Mouse (Mus musculus): ENCODE measurements around the gene Spata2. TPM values are rescaled to one million over a fixed set of nuclear protein-coding genes. Genes with fewer than 3 reads are reported as not detected.

Gene Spata2
- polyA plus RNA-seq, 1 experiment = 60.6 TPM

DNA sequence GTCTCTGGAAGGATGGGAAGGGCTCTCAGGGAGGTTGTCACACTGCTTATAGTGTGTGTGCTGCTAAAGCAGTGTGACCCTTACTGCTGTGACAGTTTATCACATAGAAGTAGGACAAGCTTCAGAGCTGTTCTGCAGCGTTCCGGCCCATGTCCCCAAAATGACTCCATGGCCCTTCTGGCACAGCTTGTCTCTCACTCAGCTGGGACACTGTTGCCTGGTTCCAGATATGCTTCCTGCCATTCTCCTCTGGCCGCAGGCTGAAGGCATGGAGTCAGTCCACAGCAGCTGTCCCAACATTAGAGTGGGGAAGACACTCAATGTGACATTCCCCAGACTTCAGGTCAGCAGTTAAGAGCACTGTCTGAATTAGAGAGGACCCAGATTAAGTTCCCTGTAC lies 34.1 kb downstream of the Spata2 start:
- H3K27ac ChIP-seq (ENCODE audit: control insufficient read depth, insufficient read depth, low read length) = no peak overlapping the region
- H3K4me3 ChIP-seq (ENCODE audit: control insufficient read depth, insufficient read depth, low read length) = no peak overlapping the region
- DNase-seq = no peak
- 97% methylated on average over 3 of the region's 3 CpGs for WGBS
- no peak for TF ChIP-seq CTCF (IDR thresholded peaks at IDR 0.05; ENCODE audit: borderline replicate concordance, control insufficient read depth, extremely low read depth, insufficient read depth, low read length, poor library complexity)
- no peak for TF ChIP-seq POLR2A (IDR thresholded peaks at IDR 0.05; ENCODE audit: control insufficient read depth, extremely low read depth, insufficient read depth, low read length, poor library complexity)
- no peaks in the 10 kb centered on the region for H3K4me1 ChIP-seq (replicated peaks; ENCODE audit: control insufficient read depth, insufficient read depth, low read length)
- H3K36me3 ChIP-seq (ENCODE audit: control insufficient read depth, insufficient read depth, low read length) = peaks cover 4% of the 10 kb centered on the region
- no peaks in the 10 kb centered on the region for H3K27me3 ChIP-seq (ENCODE audit: control insufficient read depth, insufficient read depth, low read length)

GRCm38 (mm10) chr2:167457213-167457612 lies 35.5 kb downstream of the Spata2 start:
- no peak overlapping the region for H3K27ac ChIP-seq (ENCODE audit: control insufficient read depth, insufficient read depth, low read length)
- DNase-seq = no peak
- WGBS = 77% methylated on average over 9 of the region's 9 CpGs
- no peak for TF ChIP-seq POLR2A (IDR thresholded peaks at IDR 0.05; ENCODE audit: control insufficient read depth, extremely low read depth, insufficient read depth, low read length, poor library complexity)
- TF ChIP-seq CTCF (IDR thresholded peaks at IDR 0.05; ENCODE audit: borderline replicate concordance, control insufficient read depth, extremely low read depth, insufficient read depth, low read length, poor library complexity) = no peak
- no peaks in the 10 kb centered on the region for H3K27me3 ChIP-seq (ENCODE audit: control insufficient read depth, insufficient read depth, low read length)
- H3K4me3 ChIP-seq (ENCODE audit: control insufficient read depth, insufficient read depth, low read length) = no peak overlapping the region
- H3K36me3 ChIP-seq (ENCODE audit: control insufficient read depth, insufficient read depth, low read length) = peaks cover 8% of the 10 kb centered on the region
- no peaks in the 10 kb centered on the region for H3K4me1 ChIP-seq (replicated peaks; ENCODE audit: control insufficient read depth, insufficient read depth, low read length)

- 80% methylated on average over 5 of the region's 5 CpGs for WGBS
- peaks cover 11% of the 10 kb centered on the region for H3K36me3 ChIP-seq (ENCODE audit: control insufficient read depth, insufficient read depth, low read length)
- no peak overlapping the region for H3K27ac ChIP-seq (ENCODE audit: control insufficient read depth, insufficient read depth, low read length)
Observed at GRCm38 (mm10) chr2:167456361-167457020, 36.2 kb downstream of the Spata2 start.

GRCm38 (mm10) chr2:167453814-167454213 lies 38.9 kb downstream of the Spata2 start:
- peaks cover 15% of the 10 kb centered on the region for H3K36me3 ChIP-seq (ENCODE audit: control insufficient read depth, insufficient read depth, low read length)
- no peak overlapping the region for H3K4me3 ChIP-seq (ENCODE audit: control insufficient read depth, insufficient read depth, low read length)
- TF ChIP-seq CTCF (IDR thresholded peaks at IDR 0.05; ENCODE audit: borderline replicate concordance, control insufficient read depth, extremely low read depth, insufficient read depth, low read length, poor library complexity) (no peak), POLR2A (IDR thresholded peaks at IDR 0.05; ENCODE audit: control insufficient read depth, extremely low read depth, insufficient read depth, low read length, poor library complexity) (no peak)
- H3K4me1 ChIP-seq (replicated peaks; ENCODE audit: control insufficient read depth, insufficient read depth, low read length) = no peaks in the 10 kb centered on the region
- 95% methylated on average over 3 of the region's 3 CpGs for WGBS
- H3K27ac ChIP-seq (ENCODE audit: control insufficient read depth, insufficient read depth, low read length) = no peak overlapping the region
- no peak for DNase-seq
- no peaks in the 10 kb centered on the region for H3K27me3 ChIP-seq (ENCODE audit: control insufficient read depth, insufficient read depth, low read length)

More at GRCm38 (mm10) chr2:167456361-167457020, 36.2 kb downstream of the Spata2 start:
- TF ChIP-seq CTCF (IDR thresholded peaks at IDR 0.05; ENCODE audit: borderline replicate concordance, control insufficient read depth, extremely low read depth, insufficient read depth, low read length, poor library complexity) (no peak), POLR2A (IDR thresholded peaks at IDR 0.05; ENCODE audit: control insufficient read depth, extremely low read depth, insufficient read depth, low read length, poor library complexity) (no peak)
- Histone ChIP-seq H3K4me1 (replicated peaks; ENCODE audit: control insufficient read depth, insufficient read depth, low read length) (no peaks in the 10 kb centered on the region), H3K4me3 (ENCODE audit: control insufficient read depth, insufficient read depth, low read length) (no peak overlapping the region), H3K27me3 (ENCODE audit: control insufficient read depth, insufficient read depth, low read length) (no peaks in the 10 kb centered on the region)
- DNase-seq = no peak

GRCm38 (mm10) chr2:167450647-167451046 lies 42.0 kb downstream of the Spata2 start:
- 97% methylated on average over 8 of the region's 8 CpGs for WGBS
- H3K4me1 ChIP-seq (replicated peaks; ENCODE audit: control insufficient read depth, insufficient read depth, low read length) = no peaks in the 10 kb centered on the region
- H3K4me3 ChIP-seq (ENCODE audit: control insufficient read depth, insufficient read depth, low read length) = no peak overlapping the region
- no peak overlapping the region for H3K27ac ChIP-seq (ENCODE audit: control insufficient read depth, insufficient read depth, low read length)
- DNase-seq = no peak
- TF ChIP-seq CTCF (IDR thresholded peaks at IDR 0.05; ENCODE audit: borderline replicate concordance, control insufficient read depth, extremely low read depth, insufficient read depth, low read length, poor library complexity) (no peak), POLR2A (IDR thresholded peaks at IDR 0.05; ENCODE audit: control insufficient read depth, extremely low read depth, insufficient read depth, low read length, poor library complexity) (no peak)
- H3K27me3 ChIP-seq (ENCODE audit: control insufficient read depth, insufficient read depth, low read length) = no peaks in the 10 kb centered on the region
- H3K36me3 ChIP-seq (ENCODE audit: control insufficient read depth, insufficient read depth, low read length) = peaks cover 20% of the 10 kb centered on the region

- WGBS = 94% methylated on average over 21 of the region's 21 CpGs
- DNase-seq = no peak
- Histone ChIP-seq H3K27ac (ENCODE audit: control insufficient read depth, insufficient read depth, low read length) (no peak overlapping the region), H3K27me3 (ENCODE audit: control insufficient read depth, insufficient read depth, low read length) (no peaks in the 10 kb centered on the region), H3K4me1 (replicated peaks; ENCODE audit: control insufficient read depth, insufficient read depth, low read length) (no peaks in the 10 kb centered on the region), H3K36me3 (ENCODE audit: control insufficient read depth, insufficient read depth, low read length) (peaks cover 20% of the 10 kb centered on the region), H3K4me3 (ENCODE audit: control insufficient read depth, insufficient read depth, low read length) (no peak overlapping the region)
- TF ChIP-seq POLR2A (IDR thresholded peaks at IDR 0.05; ENCODE audit: control insufficient read depth, extremely low read depth, insufficient read depth, low read length, poor library complexity) (no peak), CTCF (IDR thresholded peaks at IDR 0.05; ENCODE audit: borderline replicate concordance, control insufficient read depth, extremely low read depth, insufficient read depth, low read length, poor library complexity) (no peak)
Observed at GRCm38 (mm10) chr2:167449331-167450275, 43.1 kb downstream of the Spata2 start.

Measured in thymus, adult 2 months (tissue).